Mouse (Mus musculus) gastrocnemius, postnatal 25 days (tissue): ENCODE results near the gene Mink1. TPM values are rescaled to one million over a fixed set of nuclear protein-coding genes. Genes with fewer than 3 reads are reported as not detected.

Experiments
- DNase-seq: peaks from one replicate; pipeline ENCODE4 v3.0.0; 2022
- total RNA-seq, 2 experiments: library from RNA; stranded (reverse); gene quantifications; 1 replicate in 1 of 2; 2 replicates in 1 of 2; pipeline ENCODE4 v1.2.3; 2021

Mink1 gene
- total RNA-seq, 2 experiments from 2014 or later = 26.3 to 27.2 TPM

DNA sequence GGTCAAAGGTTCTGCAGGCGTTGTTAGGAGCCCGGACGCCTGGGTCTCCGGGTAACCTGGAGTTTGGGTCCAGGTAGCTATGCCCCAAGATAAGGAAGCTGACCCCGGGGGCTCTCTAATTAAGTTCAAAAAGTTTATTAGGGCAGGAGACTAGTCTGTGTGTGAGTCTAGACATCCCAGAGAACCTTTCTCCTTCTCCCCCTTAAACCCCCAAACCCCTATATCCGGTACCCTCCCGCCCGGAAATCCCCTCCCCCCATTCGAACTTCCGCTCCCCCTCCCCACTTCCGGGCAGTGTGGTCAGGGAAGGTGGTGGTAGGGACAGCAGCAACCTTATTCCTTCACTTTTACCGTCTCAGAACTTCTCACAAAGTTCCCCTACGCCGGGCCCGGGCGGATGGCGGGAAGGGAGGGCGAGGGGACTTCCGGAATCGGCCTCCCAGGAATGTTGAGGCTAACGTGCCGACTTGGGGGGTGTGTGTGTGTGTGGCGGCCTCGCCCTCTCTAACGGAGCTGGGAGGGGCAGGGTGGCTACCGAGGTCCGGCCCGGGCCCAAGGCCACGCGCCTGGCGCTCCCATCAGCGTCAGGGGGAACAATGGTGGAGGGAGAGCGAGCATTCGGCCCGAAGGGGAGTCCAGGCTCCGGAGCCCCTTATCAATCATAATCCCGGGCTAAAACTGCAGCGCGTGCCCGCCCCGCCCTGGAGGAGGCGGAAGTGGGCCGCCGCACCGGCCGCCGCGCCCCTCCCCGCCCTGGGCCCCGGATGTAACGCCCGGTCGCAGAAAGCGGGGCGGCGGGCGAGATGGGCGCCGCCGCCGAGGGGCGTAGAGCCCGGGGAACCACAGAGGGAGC is 90.9 kb downstream of the Mink1 start:
- DNase-seq = peak; percentile 72

DNA sequence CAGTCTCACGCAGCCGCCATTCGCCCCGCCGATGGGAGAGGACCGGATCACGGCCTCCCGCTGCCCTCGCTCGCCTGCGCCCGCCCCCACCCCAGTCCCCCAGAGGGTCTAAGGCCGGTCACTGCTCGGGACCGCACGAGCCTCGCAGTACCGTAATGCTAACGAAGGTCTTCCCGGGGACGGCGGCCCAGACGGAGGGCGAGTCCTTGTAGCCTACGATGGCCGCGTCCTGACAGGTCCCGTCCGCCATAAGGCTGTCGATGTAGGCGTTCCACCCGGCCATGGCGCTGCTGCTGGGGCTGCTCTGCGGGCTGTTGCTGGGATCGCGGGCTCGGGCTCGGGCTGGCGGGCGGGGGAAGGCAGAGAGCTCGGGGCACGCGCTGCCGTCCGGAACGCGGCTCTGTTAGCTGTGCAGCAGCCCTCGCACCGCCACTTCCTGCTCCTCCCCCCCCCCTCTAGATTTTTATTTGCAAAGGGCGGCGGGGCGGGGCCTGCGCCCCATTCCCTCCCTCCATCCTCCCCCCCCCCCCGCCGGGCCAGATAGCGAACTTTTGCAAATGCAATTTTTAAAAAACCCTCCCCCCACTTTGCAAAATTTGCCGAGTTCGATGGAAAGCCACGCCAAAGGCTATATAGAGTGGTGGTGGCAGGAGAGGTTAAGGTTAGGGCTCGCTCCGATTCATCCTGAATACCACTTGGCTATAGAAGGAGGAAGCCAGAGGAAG is 91.7 kb downstream of the Mink1 start, which contains the start of gene Pfn1:
TSS of gene Pfn1 (minus strand) at position 447 of the 725 bp plus-strand sequence.
- DNase-seq = peak; percentile 85

DNA sequence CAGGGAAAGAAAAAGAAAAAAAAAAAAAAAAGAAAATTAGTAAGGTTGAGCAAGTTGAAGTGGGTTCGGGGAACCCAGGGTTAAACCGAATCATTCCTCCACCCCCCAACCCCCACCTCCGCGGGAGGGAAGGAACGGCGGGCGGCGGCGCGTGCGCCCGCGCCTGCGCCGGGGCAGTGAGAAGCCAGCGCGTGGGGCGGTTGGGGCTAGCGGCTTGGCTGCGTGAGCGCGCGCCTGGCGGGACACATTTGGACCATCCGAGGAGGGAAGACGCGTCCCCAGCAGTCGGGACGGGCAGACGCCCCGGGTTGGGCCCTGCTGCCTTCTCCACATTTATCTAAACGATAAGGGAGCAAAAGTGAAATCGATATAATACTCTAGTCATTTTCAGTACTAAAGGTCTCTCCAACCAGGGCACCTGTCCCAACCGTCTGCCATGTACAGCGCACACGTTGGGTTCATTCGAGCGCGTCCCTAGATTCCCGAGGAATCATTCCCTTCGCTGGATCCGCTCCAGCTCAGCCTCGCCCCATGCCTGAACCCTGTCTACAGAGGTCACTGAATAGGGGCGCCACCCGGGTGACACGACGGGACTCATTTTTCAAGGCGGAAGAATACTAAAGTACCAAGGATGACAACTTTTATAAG is 92.4 kb downstream of the Mink1 start:
- DNase-seq = peak; percentile 91

DNA sequence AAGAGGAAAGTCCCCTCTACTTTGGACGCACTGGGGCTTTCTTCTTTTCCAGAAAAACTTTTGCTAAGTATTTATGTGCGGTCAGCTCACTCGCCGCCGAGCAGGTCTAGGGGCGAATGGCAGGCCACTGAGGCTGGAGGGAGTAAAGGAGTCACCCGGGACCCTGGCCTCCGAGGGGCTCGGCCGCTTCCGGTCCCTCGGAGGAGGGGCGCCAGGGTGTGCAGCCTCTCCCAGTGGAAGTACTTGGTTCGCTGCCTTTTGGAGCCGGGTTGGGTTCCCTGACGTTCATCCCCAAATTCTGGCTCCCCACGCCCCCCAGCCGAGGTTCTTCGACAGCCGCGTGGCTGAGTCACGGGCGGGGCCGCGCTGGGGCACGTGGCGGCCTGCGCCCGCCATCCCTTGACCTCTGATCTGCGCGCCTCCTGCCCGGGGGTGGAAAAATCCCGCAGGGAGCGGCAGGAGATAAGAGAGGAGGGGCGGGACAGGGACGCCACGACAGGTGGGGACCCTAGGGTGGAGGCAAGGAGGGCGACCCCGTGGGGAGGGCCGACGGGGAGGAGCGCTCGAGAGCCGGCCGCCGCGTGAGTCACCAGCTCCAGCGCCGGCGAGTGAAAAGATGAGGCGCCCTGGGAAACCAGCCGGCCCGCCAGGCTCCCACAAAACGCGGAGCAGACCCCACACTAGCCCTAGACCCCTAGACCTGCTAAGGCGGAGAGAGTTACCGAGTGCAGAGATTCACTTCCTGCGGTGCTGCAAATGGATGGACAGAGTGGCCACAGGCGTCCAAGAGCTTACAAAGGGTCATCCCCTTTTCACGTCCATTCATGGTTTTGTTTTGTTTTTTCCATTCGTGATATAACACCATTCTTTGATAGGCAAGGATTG is 93.1 kb downstream of the Mink1 start:
- peak; percentile 79 for DNase-seq

DNA sequence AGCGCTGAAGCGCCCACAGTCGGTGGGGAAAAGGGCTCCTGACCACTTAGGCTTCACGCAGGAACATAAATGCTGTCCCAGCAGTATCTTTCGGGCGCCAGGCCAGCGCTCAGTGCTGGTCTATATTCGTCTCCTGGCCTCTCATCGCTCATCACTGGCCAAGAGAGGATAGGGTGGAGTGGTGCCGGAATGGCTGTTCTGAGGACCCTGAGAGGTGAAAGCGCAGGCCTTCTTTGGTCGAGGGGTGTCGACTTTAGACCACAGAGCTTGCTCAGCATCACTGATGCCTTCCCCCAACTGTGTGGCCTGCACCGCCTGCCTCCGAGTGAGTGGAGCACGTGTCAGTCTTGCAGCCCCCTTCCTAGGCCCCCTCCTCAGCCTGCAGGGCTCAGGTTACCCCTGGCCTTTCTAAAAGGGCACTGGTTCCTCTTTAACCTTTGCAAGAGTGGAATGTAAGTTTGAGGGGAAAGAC is 93.8 kb downstream of the Mink1 start:
- peak; percentile 86 for DNase-seq

DNA sequence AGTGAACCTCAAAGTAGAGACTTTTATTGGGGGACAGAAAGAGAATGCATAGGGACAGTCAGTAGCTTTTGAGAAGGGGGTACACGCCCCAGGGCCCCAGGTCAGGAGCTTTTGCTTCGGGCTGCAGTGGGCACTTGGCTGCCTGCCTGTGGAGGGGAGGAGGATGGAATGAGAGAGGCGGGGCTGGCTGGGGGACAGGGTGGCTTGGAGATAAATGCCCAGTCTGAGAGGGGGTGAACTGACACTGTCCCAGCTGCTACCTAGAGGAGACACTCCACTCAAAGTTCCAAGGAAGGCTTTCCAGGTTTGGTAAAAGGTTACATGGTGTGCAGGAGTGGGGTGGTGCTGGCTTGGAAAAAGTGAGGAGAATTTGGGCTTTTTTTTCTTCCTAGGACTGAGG is 94.3 kb downstream of the Mink1 start, which contains the start of gene Eno3:
TSS of gene Eno3 (plus strand) at position 239 of the 400 bp plus-strand sequence.
- DNase-seq = peak; percentile 79

DNA sequence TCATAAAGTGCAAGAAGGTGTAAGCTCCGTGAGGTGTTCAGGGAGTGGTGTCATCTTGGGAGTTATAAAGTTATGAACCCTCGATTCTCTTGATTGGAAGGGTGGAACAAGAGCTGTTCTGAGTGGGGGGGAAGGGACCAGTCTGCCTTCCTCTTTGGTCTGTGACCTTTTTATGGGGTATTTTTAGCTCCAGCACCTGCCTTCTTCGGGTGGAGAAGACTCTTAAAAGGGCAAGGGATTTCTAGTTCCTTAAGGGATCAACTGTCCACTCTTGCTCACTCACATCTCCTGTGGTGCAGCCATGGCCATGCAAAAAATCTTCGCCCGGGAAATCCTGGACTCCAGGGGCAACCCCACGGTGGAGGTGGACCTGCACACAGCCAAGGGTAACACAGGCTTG is 94.9 kb downstream of the Mink1 start:
- DNase-seq = peak; percentile 57

DNA sequence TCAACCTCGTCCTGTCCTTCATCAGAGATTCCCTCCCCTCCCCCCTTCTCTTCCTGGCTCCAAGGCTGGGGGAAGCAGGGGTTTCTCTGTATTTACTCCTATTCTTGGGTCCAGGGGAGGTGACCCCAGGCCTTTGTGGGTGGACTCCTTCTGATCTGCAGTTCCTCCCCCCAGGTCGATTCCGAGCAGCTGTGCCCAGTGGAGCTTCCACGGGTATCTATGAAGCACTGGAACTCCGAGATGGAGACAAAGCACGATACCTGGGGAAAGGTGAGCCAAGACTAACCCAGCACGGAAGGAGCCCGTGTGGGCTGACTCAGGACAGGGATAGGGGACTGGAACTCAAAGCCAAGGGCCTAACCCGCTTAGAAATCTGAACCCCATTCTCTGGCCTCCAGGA is 95.3 kb downstream of the Mink1 start:
- DNase-seq = no peak

DNA sequence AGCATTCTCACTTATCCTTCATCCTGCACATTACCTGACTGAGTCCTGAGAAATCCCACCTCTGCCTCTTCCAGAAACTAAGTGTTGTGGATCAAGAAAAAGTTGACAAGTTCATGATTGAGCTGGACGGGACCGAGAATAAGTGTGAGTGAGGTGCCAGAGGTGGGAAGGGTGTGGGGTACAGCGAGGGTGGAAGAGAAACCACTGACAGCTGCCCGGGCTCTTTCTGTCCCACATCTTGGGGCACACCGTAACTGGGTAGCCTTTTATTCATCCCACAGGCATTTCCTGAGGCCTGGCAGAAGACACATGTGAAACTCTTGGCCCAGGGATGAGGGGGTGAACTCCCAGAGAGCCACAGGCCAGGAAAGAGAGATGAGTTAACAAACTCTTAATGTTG is 95.8 kb downstream of the Mink1 start:
- DNase-seq = no peak

DNA sequence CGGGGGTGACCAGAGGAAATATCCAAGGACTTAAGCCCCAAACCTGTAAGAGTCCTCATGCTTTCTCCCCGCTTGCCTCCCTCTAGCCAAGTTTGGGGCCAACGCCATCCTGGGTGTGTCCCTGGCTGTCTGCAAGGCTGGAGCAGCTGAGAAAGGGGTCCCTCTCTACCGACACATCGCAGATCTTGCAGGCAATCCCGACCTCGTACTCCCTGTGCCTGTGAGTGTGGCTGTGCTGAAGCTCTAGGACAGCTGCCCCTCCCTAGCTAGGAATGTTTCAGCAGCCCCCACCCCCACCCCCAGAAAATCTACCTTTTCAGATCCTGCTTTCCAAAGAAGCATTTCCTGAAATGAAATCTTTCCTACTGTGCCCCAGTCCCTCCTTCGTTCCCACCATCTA is 96.3 kb downstream of the Mink1 start:
- DNase-seq = no peak

DNA sequence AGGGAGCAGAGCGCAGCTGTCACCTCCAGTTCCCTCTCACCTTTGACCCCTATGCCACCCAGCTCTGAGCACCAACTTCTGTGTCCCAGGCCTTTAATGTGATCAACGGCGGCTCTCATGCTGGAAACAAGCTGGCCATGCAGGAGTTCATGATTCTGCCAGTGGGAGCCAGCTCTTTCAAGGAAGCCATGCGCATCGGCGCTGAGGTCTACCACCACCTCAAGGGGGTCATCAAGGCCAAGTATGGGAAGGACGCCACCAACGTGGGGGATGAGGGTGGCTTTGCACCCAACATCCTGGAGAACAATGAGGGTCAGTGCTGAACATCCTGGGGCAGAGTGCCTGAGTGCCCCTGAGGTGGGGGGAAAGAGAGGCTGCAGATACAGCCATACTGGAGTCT is 97.9 kb downstream of the Mink1 start:
- DNase-seq = no peak

DNA sequence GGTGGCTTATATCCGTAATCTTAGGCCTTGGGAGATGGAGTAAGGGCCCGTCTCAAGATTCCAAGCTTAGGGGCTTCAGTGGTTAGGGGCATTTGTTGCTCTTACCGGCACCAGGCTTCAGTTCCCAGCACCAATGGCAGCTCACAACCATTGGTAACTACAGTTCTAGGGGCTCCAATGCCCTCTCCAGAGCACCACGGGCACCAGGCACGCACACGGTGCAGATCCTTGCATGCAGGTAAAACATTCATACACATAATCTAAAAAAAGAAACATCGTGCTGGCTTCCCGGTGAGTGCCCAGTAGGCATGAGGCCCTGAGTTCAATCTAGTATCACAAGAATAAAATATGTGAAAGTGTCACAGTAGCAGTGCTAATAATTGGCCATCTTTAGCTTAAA is 100.4 kb downstream of the Mink1 start:
- no peak for DNase-seq

DNA sequence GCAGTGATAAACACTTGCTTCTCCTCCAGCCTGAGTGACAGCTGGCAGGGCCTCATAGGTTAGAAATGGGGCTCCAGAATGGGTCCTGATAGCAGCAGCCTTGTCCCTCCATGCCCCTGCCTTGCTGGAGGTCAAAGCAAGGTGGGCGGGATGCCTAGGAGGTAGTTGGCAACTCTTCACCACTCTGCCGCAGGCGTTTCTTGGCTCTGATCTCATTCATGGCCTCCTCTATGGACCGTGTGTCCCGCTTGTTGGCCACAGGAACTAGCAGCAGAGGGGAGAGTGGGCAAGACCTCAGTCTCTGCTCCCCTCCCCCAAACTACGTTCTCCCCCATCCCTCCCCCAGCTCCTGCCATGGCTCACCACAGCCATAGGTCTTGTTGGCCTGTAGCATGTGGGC is 101.3 kb downstream of the Mink1 start:
- peak; percentile 64 for DNase-seq

Other genes with a start within 250 kb of the Mink1 start
- not detected for gene Alox12e, start 240.3 kb upstream of the Mink1 start, total RNA-seq
- gene Alox15, start 210.8 kb upstream of the Mink1 start, total RNA-seq = under 1 TPM in 1 of 2 experiments, not detected in 1; 0.91 TPM
- gene Pelp1, start 152.8 kb upstream of the Mink1 start, total RNA-seq = 10 to 100 TPM; 15.5 to 18.5 TPM
- 1 to 10 TPM; 7.5 to 9.0 TPM for gene Arrb2, start 130.2 kb upstream of the Mink1 start, total RNA-seq
- 1 to 10 TPM; 5.6 to 6.2 TPM for gene Med11, start 111.0 kb upstream of the Mink1 start, total RNA-seq
- gene Zmynd15, start 103.4 kb upstream of the Mink1 start, total RNA-seq = under 1 TPM; 0.38 to 0.97 TPM
- 1 to 10 TPM; 1.3 to 2.0 TPM for gene Cxcl16, start 102.9 kb upstream of the Mink1 start, total RNA-seq
- gene Tm4sf5, start 57.6 kb upstream of the Mink1 start, total RNA-seq = not detected
- gene Vmo1, start 48.3 kb upstream of the Mink1 start, total RNA-seq = not detected
- gene Gltpd2, start 43.7 kb upstream of the Mink1 start, total RNA-seq = not detected
- 100 to 1,000 TPM; 242 to 248 TPM for gene Psmb6, start 37.5 kb upstream of the Mink1 start, total RNA-seq
- gene Gm40193, start 29.9 kb upstream of the Mink1 start, total RNA-seq = not detected
- 10 to 100 TPM; 17.4 to 17.7 TPM for gene Pld2, start 22.8 kb upstream of the Mink1 start, total RNA-seq
- not detected for gene 4930544D05Rik, start 53.0 kb downstream of the Mink1 start, total RNA-seq
- gene Chrne, start 56.3 kb downstream of the Mink1 start, total RNA-seq = 10 to 100 TPM; 22.6 to 24.7 TPM
- gene Gp1ba, start 76.2 kb downstream of the Mink1 start, total RNA-seq = not detected
- gene Rnf167, start 84.4 kb downstream of the Mink1 start, total RNA-seq = 10 to 100 TPM; 29.5 to 32.6 TPM
- 100 to 1,000 TPM; 307 to 310 TPM for gene Slc25a11, start 84.6 kb downstream of the Mink1 start, total RNA-seq
- 100 to 1,000 TPM; 284 to 293 TPM for gene Pfn1, start 91.8 kb downstream of the Mink1 start, total RNA-seq
- gene Eno3, start 94.3 kb downstream of the Mink1 start, total RNA-seq = 1,000 to 10,000 TPM; 7,828 to 7,878 TPM
- gene Spag7, start 106.5 kb downstream of the Mink1 start, total RNA-seq = 10 to 100 TPM; 81.6 to 82.3 TPM
- gene Camta2, start 125.2 kb downstream of the Mink1 start, total RNA-seq = 10 to 100 TPM; 36.9 to 37.3 TPM
- 1 to 10 TPM; 5.6 to 9.0 TPM for gene Inca1, start 137.3 kb downstream of the Mink1 start, total RNA-seq
- 100 to 1,000 TPM; 388 to 467 TPM for gene Kif1c, start 137.7 kb downstream of the Mink1 start, total RNA-seq
- 1 to 10 TPM; 8.8 to 9.6 TPM for gene Zfp3, start 201.3 kb downstream of the Mink1 start, total RNA-seq
- not detected for gene Scimp, start 249.7 kb downstream of the Mink1 start, total RNA-seq